Mouse (Mus musculus) liver, adult 10 weeks (tissue): ENCODE measurements around the gene Mecom. TPM values are rescaled to one million over a fixed set of nuclear protein-coding genes. Genes with fewer than 3 reads are reported as not detected.

Experiments used
- polyA plus RNA-seq: library from polyadenylated mRNA; stranded (reverse); fragments of 350-450 nt; fragmentation: Illumina TruSeq; extraction: RNeasy Lipid Tissue Mini Kit (QIAGEN cat#74804); gene quantifications from one replicate; pipeline ENCODE4 v1.2.3, GENCODE M21; 2014; ENCODE audit warnings: low read depth, low replicate concordance

The Mecom gene
- polyA plus RNA-seq, result 0.93 TPM

GRCm38 (mm10) chr3:30547908-30548307 is at the start of gene Mecom:
Mecom (minus strand) TSS chr3:30548008.

Other genes with a start within 250 kb of the Mecom start
- gene Actrt3, start 51.9 kb upstream of the Mecom start, polyA plus RNA-seq, result not detected
- gene Mynn, start 54.1 kb upstream of the Mecom start, polyA plus RNA-seq, result 17.5 TPM
- not detected for gene Lrriq4, start 96.5 kb upstream of the Mecom start, polyA plus RNA-seq
- not detected for gene Lrrc34, start 99.9 kb upstream of the Mecom start, polyA plus RNA-seq
- not detected for gene Lrrc31, start 151.8 kb upstream of the Mecom start, polyA plus RNA-seq
- gene Samd7, start 198.3 kb upstream of the Mecom start, polyA plus RNA-seq, result not detected
- 166 TPM for gene Sec62, start 244.9 kb upstream of the Mecom start, polyA plus RNA-seq